Mouse (Mus musculus): Measurements from ENCODE around the gene Sdhaf1.

The Sdhaf1 gene

GRCm38 (mm10) chr7:30293795-30294194 lies 29.9 kb downstream of the Sdhaf1 start:
- no peak for DNase-seq (ENCODE audit: low read depth, low spot score)

GRCm38 (mm10) chr7:30291215-30292131 lies 32.2 kb downstream of the Sdhaf1 start, which contains the start of gene Clip3:
Gene Clip3, plus strand, starts transcription at chr7:30291728.
- DNase-seq (ENCODE audit: low read depth, low spot score) = peak; percentile 87

GRCm38 (mm10) chr7:30289714-30290399 lies 33.8 kb downstream of the Sdhaf1 start:
- peak; percentile 49 for DNase-seq (ENCODE audit: low read depth, low spot score)

GRCm38 (mm10) chr7:30289071-30289713 lies 34.5 kb downstream of the Sdhaf1 start:
- no peak for DNase-seq (ENCODE audit: low read depth, low spot score)

GRCm38 (mm10) chr7:30288046-30288445 lies 35.6 kb downstream of the Sdhaf1 start:
- DNase-seq (ENCODE audit: low read depth, low spot score) = no peak

- no peak for DNase-seq (ENCODE audit: low read depth, low spot score)
Observed at GRCm38 (mm10) chr7:30286701-30287410, 36.8 kb downstream of the Sdhaf1 start.

GRCm38 (mm10) chr7:30282740-30283139 lies 41.0 kb downstream of the Sdhaf1 start:
- DNase-seq (ENCODE audit: low read depth, low spot score) = no peak

GRCm38 (mm10) chr7:30281522-30281921 lies 42.2 kb downstream of the Sdhaf1 start:
- no peak for DNase-seq (ENCODE audit: low read depth, low spot score)

- peak; percentile 93 for DNase-seq (ENCODE audit: low read depth, low spot score)
Observed at GRCm38 (mm10) chr7:30280670-30281138, 43.0 kb downstream of the Sdhaf1 start.

- peak; percentile 96 for DNase-seq (ENCODE audit: low read depth, low spot score)
Observed at GRCm38 (mm10) chr7:30279951-30280669, 43.6 kb downstream of the Sdhaf1 start, which contains the start of the genes Thap8 and Wdr62. Gene Thap8, plus strand, starts transcription at chr7:30280094. Gene Wdr62, minus strand, starts transcription at chr7:30280419.

GRCm38 (mm10) chr7:30279536-30279935 lies 44.2 kb downstream of the Sdhaf1 start:
- DNase-seq (ENCODE audit: low read depth, low spot score) = no peak

- DNase-seq (ENCODE audit: low read depth, low spot score) = no peak
Observed at GRCm38 (mm10) chr7:30278911-30279310, 44.8 kb downstream of the Sdhaf1 start.

- DNase-seq (ENCODE audit: low read depth, low spot score) = no peak
Observed at GRCm38 (mm10) chr7:30274383-30274782, 49.3 kb downstream of the Sdhaf1 start.

All from mesoderm, embryonic 11.5 days (tissue).